Mouse (Mus musculus): Measurements from ENCODE around the gene Sppl2c. TPM values are rescaled to one million over a fixed set of nuclear protein-coding genes. Genes with fewer than 3 reads are reported as not detected.
A peak's percentile ranks its signal among the peaks of the same experiment; 100 is the strongest.
"Not testable (repeated sequence)": the region's sequence is repeated elsewhere in the genome, so short reads cannot be mapped to it uniquely, and the experiment has no call there.

Sppl2c gene
- total RNA-seq, 2 experiments from 2014 or later: not detected

GRCm38 (mm10) chr11:104190008-104190407, 3.9 kb downstream of the Sppl2c start:
- ATAC-seq (replicated peaks; ENCODE audit: low FRiP score, poor library complexity, severe bottlenecking): no peak

DNA sequence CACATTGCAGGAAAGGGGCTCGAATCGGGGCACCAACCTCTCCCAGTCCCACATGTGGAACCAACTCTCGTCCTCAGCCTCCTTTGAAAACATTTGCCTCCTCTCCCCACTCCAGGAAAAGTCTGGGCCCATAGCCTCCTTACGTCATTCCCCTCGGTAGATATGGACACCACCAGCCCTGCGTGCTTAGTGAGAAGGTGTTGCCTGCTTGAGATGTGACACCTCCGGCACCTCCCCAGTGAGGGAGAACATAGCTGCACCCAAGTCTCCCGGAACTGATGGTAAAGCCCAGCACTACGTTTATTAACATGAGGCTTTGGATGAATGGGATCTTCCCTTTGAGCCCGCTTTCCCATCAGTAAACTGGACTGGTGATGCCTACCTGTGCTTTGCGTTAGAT, 9.3 kb downstream of the Sppl2c start:
- ATAC-seq (replicated peaks; ENCODE audit: low FRiP score, poor library complexity, severe bottlenecking): no peak

- ATAC-seq (replicated peaks; ENCODE audit: low FRiP score, poor library complexity, severe bottlenecking): 0 out of 2 replicates have a peak, but pooled peaks have one; percentile 71
These were observed 9.7 kb downstream of the Sppl2c start for GRCm38 (mm10) chr11:104195791-104196190.

DNA sequence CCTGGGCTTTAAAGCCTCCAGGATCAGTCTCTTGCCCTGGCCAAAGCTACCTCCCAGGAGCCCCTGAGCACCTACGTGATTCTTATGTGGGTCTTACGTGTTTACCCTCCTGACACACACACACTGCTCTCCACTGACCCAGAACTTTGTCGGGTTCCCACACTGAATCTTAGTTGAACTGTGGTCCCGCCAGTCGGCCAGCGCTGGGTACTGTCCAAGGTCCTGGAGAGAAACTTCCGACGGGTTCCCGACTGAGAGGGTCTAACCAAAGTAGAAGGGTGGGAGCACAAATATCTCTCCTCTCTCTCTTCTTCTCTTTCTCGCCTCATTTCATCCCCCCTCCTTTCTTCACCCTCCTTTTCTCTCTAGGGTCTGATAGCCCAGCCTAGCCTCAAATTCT, 11.7 kb downstream of the Sppl2c start:
- ATAC-seq (replicated peaks; ENCODE audit: low FRiP score, poor library complexity, severe bottlenecking): no peak

DNA sequence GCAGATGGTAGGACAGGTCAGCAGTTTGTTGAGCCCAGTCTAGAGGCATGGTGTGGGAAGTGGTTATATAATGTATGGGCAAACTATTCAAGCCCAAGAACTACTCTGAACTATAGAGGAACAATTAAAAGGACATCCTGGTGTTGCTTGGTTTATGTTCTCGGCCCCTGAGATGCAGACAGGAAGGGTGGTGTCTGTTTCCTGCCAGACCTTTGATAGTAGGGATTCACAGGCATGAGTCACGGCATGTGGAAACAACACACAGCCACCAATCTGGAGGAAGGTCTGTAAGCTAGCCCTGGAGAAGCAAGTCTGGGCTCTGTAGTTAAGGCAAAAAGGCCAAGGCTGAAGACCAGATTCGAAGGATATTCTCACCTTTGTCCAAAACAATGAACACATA, 17.1 kb downstream of the Sppl2c start:
- no peak for ATAC-seq (replicated peaks; ENCODE audit: low FRiP score, poor library complexity, severe bottlenecking)

DNA sequence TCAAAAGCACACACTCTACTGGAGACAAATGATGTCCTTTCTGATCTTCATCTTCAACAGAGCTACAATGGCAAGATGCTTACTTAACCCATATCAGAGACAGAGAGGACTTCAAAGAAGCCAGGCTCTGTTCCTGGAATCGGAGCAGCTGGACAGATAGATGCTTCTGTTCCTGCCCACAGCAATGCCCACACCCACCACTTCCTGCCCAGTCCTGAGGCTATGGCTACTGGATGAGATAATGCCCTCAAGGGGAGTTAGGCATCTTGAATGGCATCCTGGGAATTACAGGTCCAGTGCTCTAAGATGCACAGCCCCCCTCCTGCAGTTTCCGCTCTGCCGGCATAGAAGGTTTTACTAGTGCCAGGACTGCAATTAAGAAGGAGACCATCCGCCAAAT, 20.4 kb downstream of the Sppl2c start:
- no peak for ATAC-seq (replicated peaks; ENCODE audit: low FRiP score, poor library complexity, severe bottlenecking)

- no peak for ATAC-seq (replicated peaks; ENCODE audit: low FRiP score, poor library complexity, severe bottlenecking)
These were observed 22.9 kb downstream of the Sppl2c start for GRCm38 (mm10) chr11:104209041-104209440.

DNA sequence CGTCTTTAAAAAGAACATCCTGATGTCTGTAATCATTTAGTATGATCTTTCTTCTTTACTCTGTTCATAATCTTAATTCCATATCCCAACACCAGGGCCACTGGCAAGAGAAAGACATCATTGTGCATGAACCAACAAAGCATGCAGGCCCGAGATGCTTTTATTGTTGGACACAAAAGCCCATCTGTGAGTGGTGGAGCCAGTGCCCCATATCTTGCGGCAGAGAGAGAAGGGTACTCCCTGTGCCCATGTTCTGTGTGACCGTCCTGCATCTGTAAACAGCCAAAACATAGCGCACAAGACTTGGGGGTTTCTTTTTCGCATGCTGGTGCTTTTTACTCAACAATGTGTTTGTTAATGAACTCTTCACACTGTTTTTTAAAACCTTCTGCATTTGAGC, 25.1 kb downstream of the Sppl2c start:
- ATAC-seq (replicated peaks; ENCODE audit: low FRiP score, poor library complexity, severe bottlenecking): no peak

DNA sequence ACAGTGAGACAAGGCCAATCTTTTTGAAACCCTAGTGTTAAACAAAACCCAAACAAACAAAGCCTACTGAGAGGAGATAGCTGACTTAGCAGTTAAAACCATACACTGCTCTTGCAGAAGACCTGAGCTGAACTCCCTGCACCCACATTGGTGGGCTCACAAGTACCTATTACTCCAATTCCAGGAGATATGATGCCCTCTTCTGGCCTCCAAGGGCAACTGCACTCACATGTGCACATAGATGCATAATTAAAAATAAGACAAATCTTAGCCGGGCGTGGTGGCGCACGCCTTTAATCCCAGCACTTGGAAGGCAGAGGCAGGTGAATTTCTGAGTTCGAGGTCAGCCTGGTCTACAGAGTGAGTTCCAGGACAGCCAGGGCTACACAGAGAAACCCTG, 28.0 kb downstream of the Sppl2c start:
- not testable (repeated sequence) for ATAC-seq (replicated peaks; ENCODE audit: low FRiP score, poor library complexity, severe bottlenecking)

- no peak for ATAC-seq (replicated peaks; ENCODE audit: low FRiP score, poor library complexity, severe bottlenecking)
These were observed 31.9 kb downstream of the Sppl2c start for GRCm38 (mm10) chr11:104218075-104218474.

- ATAC-seq (replicated peaks; ENCODE audit: low FRiP score, poor library complexity, severe bottlenecking): no peak
These were observed 34.2 kb downstream of the Sppl2c start for GRCm38 (mm10) chr11:104220291-104220690.

GRCm38 (mm10) chr11:104221751-104222150, 35.6 kb downstream of the Sppl2c start:
- no peak for ATAC-seq (replicated peaks; ENCODE audit: low FRiP score, poor library complexity, severe bottlenecking)

GRCm38 (mm10) chr11:104223301-104223700, 37.2 kb downstream of the Sppl2c start:
- no peak for ATAC-seq (replicated peaks; ENCODE audit: low FRiP score, poor library complexity, severe bottlenecking)

GRCm38 (mm10) chr11:104229391-104229790, 43.3 kb downstream of the Sppl2c start:
- no peak for ATAC-seq (replicated peaks; ENCODE audit: low FRiP score, poor library complexity, severe bottlenecking)

DNA sequence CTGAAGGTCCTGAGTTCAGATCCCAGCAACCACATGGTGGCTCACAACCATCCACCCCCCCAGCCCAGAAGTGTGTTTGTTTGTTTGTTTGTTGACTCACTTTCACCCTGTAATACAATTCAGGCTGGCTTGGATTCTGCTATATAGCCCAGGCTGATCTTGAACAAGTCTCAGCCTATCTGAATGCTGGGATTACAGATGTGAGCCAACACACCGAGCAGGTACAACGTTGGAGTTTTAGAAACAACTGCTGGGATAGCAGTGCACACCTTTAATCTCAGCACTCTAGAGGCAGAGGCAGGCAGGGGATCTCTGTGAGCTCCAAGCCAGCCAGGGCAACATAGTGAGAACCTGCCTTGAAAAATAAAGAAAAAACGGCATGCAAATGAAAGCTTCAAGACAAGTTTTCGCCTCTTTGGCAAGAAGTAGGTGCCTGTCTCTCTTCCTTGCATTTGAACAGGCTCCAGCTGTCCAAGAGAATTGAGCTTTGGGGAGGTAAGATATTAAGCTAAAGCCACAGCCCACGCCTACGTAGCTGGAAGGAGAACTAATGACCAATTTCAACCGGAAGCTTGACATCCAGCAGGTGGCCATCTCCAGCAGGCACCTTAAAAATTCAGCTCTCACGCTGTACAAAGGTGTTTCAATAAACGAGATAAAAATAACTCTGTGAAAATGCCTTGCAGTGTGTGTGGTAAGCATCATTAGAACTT, 44.1 kb downstream of the Sppl2c start:
- no peak for ATAC-seq (replicated peaks; ENCODE audit: low FRiP score, poor library complexity, severe bottlenecking)

GRCm38 (mm10) chr11:104231041-104231911, 45.1 kb downstream of the Sppl2c start, which contains the start of gene Mapt:
Mapt (plus strand) TSS chr11:104231390.
- no peak for ATAC-seq (replicated peaks; ENCODE audit: low FRiP score, poor library complexity, severe bottlenecking)

- ATAC-seq (replicated peaks; ENCODE audit: low FRiP score, poor library complexity, severe bottlenecking): no peak
These were observed 46.3 kb downstream of the Sppl2c start for GRCm38 (mm10) chr11:104232141-104233061.

DNA sequence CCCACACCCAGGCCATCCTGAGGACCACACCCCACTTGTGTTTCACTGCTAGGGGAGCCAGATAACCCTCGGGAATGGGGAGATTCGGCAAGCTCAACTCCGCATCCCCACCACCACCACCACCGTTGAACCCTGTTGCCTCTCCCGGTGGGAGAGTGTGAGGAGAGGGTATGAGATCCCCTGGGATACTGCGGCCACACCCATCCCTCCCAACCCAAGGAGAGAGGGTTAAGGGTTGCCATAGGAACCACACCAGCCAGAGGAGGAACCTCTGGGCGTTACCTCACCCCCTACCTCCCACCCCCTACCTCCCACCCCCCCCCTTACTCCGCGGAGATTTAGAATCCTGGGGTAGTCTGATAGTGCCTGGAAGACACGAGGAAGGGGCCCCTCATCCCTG, 47.0 kb downstream of the Sppl2c start:
- ATAC-seq (replicated peaks; ENCODE audit: low FRiP score, poor library complexity, severe bottlenecking): no peak

GRCm38 (mm10) chr11:104233574-104234206, 47.6 kb downstream of the Sppl2c start:
- no peak for ATAC-seq (replicated peaks; ENCODE audit: low FRiP score, poor library complexity, severe bottlenecking)

DNA sequence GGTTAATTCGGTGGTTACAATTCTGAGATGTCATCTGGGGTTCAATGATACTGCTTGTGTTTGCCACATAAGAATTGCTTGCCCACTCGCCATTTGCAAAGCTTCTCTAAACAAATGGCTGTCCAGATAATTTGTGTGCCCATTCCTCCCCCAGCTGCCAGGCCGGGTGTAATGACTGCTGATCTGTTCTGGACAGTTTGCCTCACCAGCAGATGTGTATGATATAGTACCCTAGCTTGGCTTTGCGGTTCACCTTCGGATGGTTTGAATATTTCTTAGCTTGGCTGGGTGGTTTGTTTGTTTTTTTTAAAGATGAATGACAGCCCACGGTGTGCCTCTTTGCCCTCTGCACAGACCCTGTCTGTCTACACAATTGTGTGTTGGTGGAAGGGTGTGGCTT, 48.6 kb downstream of the Sppl2c start:
- ATAC-seq (replicated peaks; ENCODE audit: low FRiP score, poor library complexity, severe bottlenecking): no peak

Data from erythroid progenitor cell, adult 5-6 weeks (primary cell).